Mouse (Mus musculus) intestine, postnatal 0 days (tissue): ENCODE results near the gene Sh3bp5. TPM values are rescaled to one million over a fixed set of nuclear protein-coding genes. Genes with fewer than 3 reads are reported as not detected.

Experiments used
- ATAC-seq: fragments of 200-750 bp; cut with Nextera tagmentation; 2 replicates; pipeline ENCODE4 v1.8.0; 2017; ENCODE audit warnings: mild to moderate bottlenecking, moderate TSS enrichment, moderate library complexity
- H3K27ac ChIP-seq: fragments of 300-500 bp; sonication (generic); 2 replicates; pipeline ENCODE4 v1.5.1; 2014; ENCODE audit warnings: mild to moderate bottlenecking, low read depth, low read length, moderate library complexity
- H3K27me3 ChIP-seq: fragments of 300-500 bp; sonication (generic); replicated peaks from 2 replicates; pipeline ENCODE4 v1.6.1; 2014; ENCODE audit warnings: low read length, mixed read lengths; ENCODE audit not compliant: control insufficient read depth, insufficient read depth
- H3K36me3 ChIP-seq: fragments of 300-500 bp; sonication (generic); 2 replicates; pipeline ENCODE4 v1.6.1; 2014; ENCODE audit warnings: mild to moderate bottlenecking, moderate library complexity; ENCODE audit not compliant: control insufficient read depth, insufficient read depth
- H3K4me1 ChIP-seq: fragments of 300-500 bp; sonication (generic); replicated peaks from 2 replicates; pipeline ENCODE4 v1.6.1; 2014; ENCODE audit warnings: antibody characterized with exemption, low read length, mixed read lengths; ENCODE audit not compliant: control insufficient read depth, insufficient read depth
- H3K4me2 ChIP-seq: fragments of 300-500 bp; sonication (generic); replicated peaks from 2 replicates; pipeline ENCODE4 v1.6.1; 2014; ENCODE audit warnings: low read depth, mild to moderate bottlenecking, moderate library complexity
- H3K4me3 ChIP-seq: fragments of 300-500 bp; sonication (generic); 2 replicates; pipeline ENCODE4 v1.5.1; 2014; ENCODE audit warnings: low read depth, low read length
- H3K9ac ChIP-seq: fragments of 300-500 bp; sonication (generic); 2 replicates; pipeline ENCODE4 v1.6.1; 2014; ENCODE audit warnings: mild to moderate bottlenecking, low read depth, low read length
- H3K9me3 ChIP-seq: fragments of 300-500 bp; sonication (generic); 2 replicates; pipeline ENCODE4 v1.6.1; 2016; ENCODE audit warnings: mixed run types; ENCODE audit not compliant: control insufficient read depth
- CTCF ChIP-seq: sonication (generic); IDR thresholded peaks from 2 replicates; pipeline ENCODE4 v1.5.1; 2016; ENCODE audit warnings: low read depth, mild to moderate bottlenecking, control low read depth, antibody characterized with exemption, moderate library complexity
- WGBS: fragments of 180-500 bp; shearing (Covaris S2); extraction: QIAGEN DNeasy Blood & Tissue Kit; methylation state at CpG from one replicate; pipeline ENCODE4 v1.1.7; 2014; 5-methylcytosine and 5-hydroxymethylcytosine counted together
- polyA plus RNA-seq: library from polyadenylated mRNA; unstranded; fragments of >200 nt; fragmentation: Nextera tagmentation; extraction: Ambion mirVana; gene quantifications from 2 replicates; pipeline ENCODE4 v1.2.1, GENCODE M21; 2015

Gene Sh3bp5
- polyA plus RNA-seq, 1 experiment from 2014 or later, result 12.4 TPM

GRCm38 (mm10) chr14:31414235-31414966 lies 21.5 kb downstream of the Sh3bp5 start:
- Histone ChIP-seq H3K9me3 (no peaks in the 10 kb centered on the region), H3K4me1 (peaks cover 9% of the 10 kb centered on the region; the same call in 1 of the 2 replicates), H3K4me3 (no peak overlapping the region), H3K4me2 (no peak overlapping the region), H3K9ac (no peak overlapping the region), H3K27me3 (no peaks in the 10 kb centered on the region), H3K36me3 (no peaks in the 10 kb centered on the region), H3K27ac (no peak overlapping the region)
- 45% methylated on average over 10 of the region's 10 CpGs for WGBS
- TF ChIP-seq CTCF, result no peak
- no peak for ATAC-seq

- TF ChIP-seq CTCF, result no peak
- H3K36me3 ChIP-seq, result no peaks in the 10 kb centered on the region
- H3K4me2 ChIP-seq, result no peak overlapping the region
- no peak for ATAC-seq
- no peaks in the 10 kb centered on the region for H3K27me3 ChIP-seq
- H3K9me3 ChIP-seq, result no peaks in the 10 kb centered on the region
- H3K4me3 ChIP-seq, result no peak overlapping the region
- WGBS, result 65% methylated on average over 6 of the region's 6 CpGs
- H3K9ac ChIP-seq, result no peak overlapping the region
- 0 out of 2 replicates have a peak, but pooled peaks cover 9% of the 10 kb centered on the region for H3K4me1 ChIP-seq
- H3K27ac ChIP-seq, result no peak overlapping the region
Observed at GRCm38 (mm10) chr14:31413475-31414086, 22.3 kb downstream of the Sh3bp5 start.

GRCm38 (mm10) chr14:31412651-31413056 lies 23.2 kb downstream of the Sh3bp5 start:
- Histone ChIP-seq H3K4me1 (0 out of 2 replicates have a peak, but pooled peaks cover 9% of the 10 kb centered on the region), H3K4me3 (no peak overlapping the region), H3K9me3 (no peaks in the 10 kb centered on the region), H3K4me2 (no peak overlapping the region), H3K27me3 (no peaks in the 10 kb centered on the region), H3K27ac (no peak overlapping the region), H3K36me3 (no peaks in the 10 kb centered on the region), H3K9ac (no peak overlapping the region)
- TF ChIP-seq CTCF, result no peak
- 77% methylated on average over 10 of the region's 10 CpGs for WGBS
- ATAC-seq, result no peak

- no peaks in the 10 kb centered on the region for H3K36me3 ChIP-seq
- H3K9ac ChIP-seq, result no peak overlapping the region
- 0 out of 2 replicates have a peak, but pooled peaks cover 9% of the 10 kb centered on the region for H3K4me1 ChIP-seq
- H3K4me2 ChIP-seq, result no peak overlapping the region
- no peak overlapping the region for H3K27ac ChIP-seq
- H3K4me3 ChIP-seq, result no peak overlapping the region
- WGBS, result 72% methylated on average over 4 of the region's 4 CpGs
- no peak for TF ChIP-seq CTCF
- ATAC-seq, result no peak
- no peaks in the 10 kb centered on the region for H3K27me3 ChIP-seq
- H3K9me3 ChIP-seq, result no peaks in the 10 kb centered on the region
Observed at GRCm38 (mm10) chr14:31410737-31411136, 25.1 kb downstream of the Sh3bp5 start.

GRCm38 (mm10) chr14:31410123-31410724 lies 25.7 kb downstream of the Sh3bp5 start:
- Histone ChIP-seq H3K27ac (no peak overlapping the region), H3K27me3 (no peaks in the 10 kb centered on the region), H3K4me3 (no peak overlapping the region), H3K4me1 (0 out of 2 replicates have a peak, but pooled peaks cover 7% of the 10 kb centered on the region), H3K36me3 (no peaks in the 10 kb centered on the region), H3K4me2 (no peak overlapping the region), H3K9ac (no peak overlapping the region), H3K9me3 (no peaks in the 10 kb centered on the region)
- 82% methylated on average over 9 of the region's 9 CpGs for WGBS
- ATAC-seq, result no peak
- TF ChIP-seq CTCF, result no peak

GRCm38 (mm10) chr14:31408666-31409065 lies 27.2 kb downstream of the Sh3bp5 start:
- 72% methylated on average over 8 of the region's 8 CpGs for WGBS
- TF ChIP-seq CTCF, result no peak
- Histone ChIP-seq H3K4me2 (no peak overlapping the region), H3K4me3 (no peak overlapping the region), H3K9me3 (no peaks in the 10 kb centered on the region), H3K9ac (no peak overlapping the region), H3K27ac (peak overlapping the region; percentile 35; the same call in 1 of the 2 replicates), H3K27me3 (no peaks in the 10 kb centered on the region), H3K36me3 (no peaks in the 10 kb centered on the region), H3K4me1 (0 out of 2 replicates have a peak, but pooled peaks cover 6% of the 10 kb centered on the region)
- no peak for ATAC-seq
